Mouse (Mus musculus) G1E (cell line): ENCODE measurements around the gene Unc13d.

Experiments
- CTCF ChIP-seq: IDR thresholded peaks from 2 replicates; pipeline ENCODE4 v1.5.1; 2012; ENCODE audit warnings: low read depth, low read length, inconsistent platforms, mixed read lengths
- GATA2 ChIP-seq: IDR thresholded peaks from 2 replicates; pipeline ENCODE4 v1.6.1; 2012; ENCODE audit warnings: low read depth, low read length, inconsistent platforms, borderline replicate concordance
- POLR2AphosphoS5 ChIP-seq: IDR thresholded peaks from 2 replicates; pipeline ENCODE4 v1.6.1; 2012; ENCODE audit warnings: low read depth, low read length, inconsistent platforms; ENCODE audit not compliant: insufficient replicate concordance

- TF ChIP-seq CTCF, result no peak
- TF ChIP-seq GATA2, result no peak
- TF ChIP-seq POLR2AphosphoS5, result no peak
These were observed 11.1 kb upstream of the Unc13d start for GRCm38 (mm10) chr11:116088741-116089394.
